Mouse (Mus musculus) limb, embryonic 12.5 days (tissue): Measurements from ENCODE around the gene Preb. TPM values are rescaled to one million over a fixed set of nuclear protein-coding genes. Genes with fewer than 3 reads are reported as not detected.
A peak's percentile ranks its signal among the peaks of the same experiment; 100 is the strongest.

Experiments
- ATAC-seq: fragments of 200-750 bp; cut with Nextera tagmentation; 2 replicates; pipeline ENCODE4 v1.8.0; 2017; ENCODE audit warnings: low read depth, moderate TSS enrichment; ENCODE audit not compliant: insufficient number of reproducible peaks, insufficient read depth, low FRiP score, low TSS enrichment
- H3K27ac ChIP-seq: fragments of 300-500 bp; sonication (generic); 2 replicates; pipeline ENCODE4 v1.5.1; 2016; ENCODE audit warnings: mild to moderate bottlenecking, moderate library complexity
- H3K27me3 ChIP-seq: fragments of 300-500 bp; sonication (generic); 2 replicates; pipeline ENCODE4 v1.6.1; 2016; ENCODE audit warnings: mild to moderate bottlenecking, moderate library complexity
- H3K36me3 ChIP-seq: fragments of 300-500 bp; sonication (generic); 2 replicates; pipeline ENCODE4 v1.6.1; 2016; ENCODE audit warnings: mild to moderate bottlenecking, moderate library complexity
- H3K4me1 ChIP-seq: fragments of 300-500 bp; sonication (generic); replicated peaks from 2 replicates; pipeline ENCODE4 v1.6.1; 2016
- H3K4me2 ChIP-seq: fragments of 300-500 bp; sonication (generic); 2 replicates; pipeline ENCODE4 v1.6.1; 2016; ENCODE audit warnings: mild to moderate bottlenecking, moderate library complexity
- H3K4me3 ChIP-seq: fragments of 300-500 bp; sonication (generic); replicated peaks from 2 replicates; pipeline ENCODE4 v1.5.1; 2016; ENCODE audit warnings: mild to moderate bottlenecking
- H3K9ac ChIP-seq: fragments of 300-500 bp; sonication (generic); replicated peaks from 2 replicates; pipeline ENCODE4 v1.6.1; 2016; ENCODE audit warnings: mild to moderate bottlenecking, moderate library complexity
- H3K9me3 ChIP-seq: fragments of 300-500 bp; sonication (generic); 2 replicates; pipeline ENCODE4 v1.6.1; 2016; ENCODE audit warnings: mild to moderate bottlenecking, moderate library complexity
- WGBS: fragments of 180-500 bp; shearing (Covaris S2); methylation state at CpG from one replicate; pipeline ENCODE4 v1.1.7; 2016; 5-methylcytosine and 5-hydroxymethylcytosine counted together
- polyA plus RNA-seq: library from polyadenylated mRNA; unstranded; fragments of >200 nt; fragmentation: Nextera tagmentation; extraction: Ambion mirVana; gene quantifications from 2 replicates; pipeline ENCODE4 v1.2.1, GENCODE M21; 2016

Gene Preb
- 132 and 133 TPM in 2 replicates for polyA plus RNA-seq

GRCm38 (mm10) chr5:30959966-30960501 is at the start of gene Preb:
Gene Preb (minus strand): TSS chr5:30960361.
- peak within 1 kb of the TSS; percentile 83 for H3K9ac ChIP-seq
- peak within 1 kb of the TSS; percentile 82 for H3K4me3 ChIP-seq

GRCm38 (mm10) chr5:31004184-31004583 is 44.0 kb upstream of the Preb start:
- WGBS: 6% methylated on average over 5 of the region's 5 CpGs
- Histone ChIP-seq H3K4me2 (no peak overlapping the region), H3K27me3 (no peaks in the 10 kb centered on the region), H3K9me3 (no peaks in the 10 kb centered on the region), H3K9ac (no peak overlapping the region), H3K36me3 (no peaks in the 10 kb centered on the region), H3K27ac (no peak overlapping the region), H3K4me3 (no peak overlapping the region), H3K4me1 (peaks cover 4% of the 10 kb centered on the region; the same call in 1 of the 2 replicates)
- ATAC-seq: 0 out of 2 replicates have a peak, but pooled peaks have one; percentile 21

More at GRCm38 (mm10) chr5:30959966-30960501, at the start of gene Preb:
- Histone ChIP-seq H3K4me2 (peak within 1 kb of the TSS; percentile 80), H3K27me3 (no peaks in the 10 kb centered on the region), H3K9me3 (no peaks in the 10 kb centered on the region), H3K36me3 (peaks cover 30% of the 10 kb centered on the region), H3K27ac (peak within 1 kb of the TSS; percentile 91), H3K4me1 (peaks cover 23% of the 10 kb centered on the region)
- ATAC-seq: peak; percentile 94
- WGBS: under 1% methylated on average over 56 of the region's 56 CpGs

GRCm38 (mm10) chr5:31001560-31001959 is 41.4 kb upstream of the Preb start:
- H3K4me2 ChIP-seq: no peak overlapping the region
- H3K4me1 ChIP-seq: peaks cover 4% of the 10 kb centered on the region; the same call in 1 of the 2 replicates
- no peaks in the 10 kb centered on the region for H3K27me3 ChIP-seq
- no peaks in the 10 kb centered on the region for H3K36me3 ChIP-seq
- H3K27ac ChIP-seq: no peak overlapping the region
- no peak for ATAC-seq
- WGBS: 80% methylated on average over 4 of the region's 4 CpGs
- no peak overlapping the region for H3K9ac ChIP-seq
- no peak overlapping the region for H3K4me3 ChIP-seq
- no peaks in the 10 kb centered on the region for H3K9me3 ChIP-seq

- Histone ChIP-seq H3K4me2 (no peak overlapping the region), H3K4me1 (peaks cover 4% of the 10 kb centered on the region; the same call in 1 of the 2 replicates), H3K4me3 (no peak overlapping the region), H3K27me3 (no peaks in the 10 kb centered on the region), H3K36me3 (no peaks in the 10 kb centered on the region), H3K27ac (no peak overlapping the region), H3K9me3 (no peaks in the 10 kb centered on the region), H3K9ac (no peak overlapping the region)
- WGBS: 84% methylated on average over 2 of the region's 2 CpGs
- ATAC-seq: no peak
Observed at GRCm38 (mm10) chr5:31000993-31001392, 40.8 kb upstream of the Preb start.

- H3K36me3 ChIP-seq: no peaks in the 10 kb centered on the region
Observed at GRCm38 (mm10) chr5:31000122-31000521, 40.0 kb upstream of the Preb start.

GRCm38 (mm10) chr5:30999324-30999723 is 39.2 kb upstream of the Preb start:
- H3K4me1 ChIP-seq: peaks cover 4% of the 10 kb centered on the region; the same call in 1 of the 2 replicates
- H3K27me3 ChIP-seq: no peaks in the 10 kb centered on the region
- 78% methylated on average over 5 of the region's 5 CpGs for WGBS
- no peak overlapping the region for H3K27ac ChIP-seq
- no peak overlapping the region for H3K4me2 ChIP-seq
- H3K9ac ChIP-seq: no peak overlapping the region
- no peak overlapping the region for H3K4me3 ChIP-seq
- H3K36me3 ChIP-seq: no peaks in the 10 kb centered on the region
- ATAC-seq: no peak
- no peaks in the 10 kb centered on the region for H3K9me3 ChIP-seq

More at GRCm38 (mm10) chr5:31000122-31000521, 40.0 kb upstream of the Preb start:
- H3K4me2 ChIP-seq: no peak overlapping the region
- 64% methylated on average over 7 of the region's 7 CpGs for WGBS
- H3K27ac ChIP-seq: peak overlapping the region; percentile 62
- peaks cover 4% of the 10 kb centered on the region; the same call in 1 of the 2 replicates for H3K4me1 ChIP-seq
- no peaks in the 10 kb centered on the region for H3K9me3 ChIP-seq
- 0 out of 2 replicates have a peak, but pooled peaks have one; percentile 41 for ATAC-seq
- H3K9ac ChIP-seq: no peak overlapping the region
- no peak overlapping the region for H3K4me3 ChIP-seq
- H3K27me3 ChIP-seq: no peaks in the 10 kb centered on the region

- Histone ChIP-seq H3K4me2 (no peak overlapping the region), H3K4me1 (peaks cover 4% of the 10 kb centered on the region; the same call in 1 of the 2 replicates), H3K36me3 (no peaks in the 10 kb centered on the region), H3K4me3 (no peak overlapping the region), H3K27ac (no peak overlapping the region), H3K9ac (no peak overlapping the region), H3K27me3 (no peaks in the 10 kb centered on the region), H3K9me3 (no peaks in the 10 kb centered on the region)
- 24% methylated on average over 5 of the region's 5 CpGs for WGBS
- ATAC-seq: no peak
Observed at GRCm38 (mm10) chr5:30998306-30998705, 38.1 kb upstream of the Preb start.

- H3K4me1 ChIP-seq: no peaks in the 10 kb centered on the region
Observed at GRCm38 (mm10) chr5:30994910-30995635, 34.9 kb upstream of the Preb start.

GRCm38 (mm10) chr5:30994074-30994473 is 33.9 kb upstream of the Preb start:
- no peak overlapping the region for H3K4me2 ChIP-seq
- no peak for ATAC-seq
- H3K4me3 ChIP-seq: no peak overlapping the region
- H3K4me1 ChIP-seq: no peaks in the 10 kb centered on the region
- no peak overlapping the region for H3K9ac ChIP-seq
- no peak overlapping the region for H3K27ac ChIP-seq
- no peaks in the 10 kb centered on the region for H3K27me3 ChIP-seq
- no peaks in the 10 kb centered on the region for H3K9me3 ChIP-seq
- WGBS: 72% methylated on average over 3 of the region's 3 CpGs
- no peaks in the 10 kb centered on the region for H3K36me3 ChIP-seq

More at GRCm38 (mm10) chr5:30994910-30995635, 34.9 kb upstream of the Preb start:
- 70% methylated on average over 11 of the region's 11 CpGs for WGBS
- Histone ChIP-seq H3K27ac (no peak overlapping the region), H3K36me3 (no peaks in the 10 kb centered on the region), H3K9ac (no peak overlapping the region), H3K9me3 (no peaks in the 10 kb centered on the region), H3K4me2 (no peak overlapping the region), H3K27me3 (no peaks in the 10 kb centered on the region), H3K4me3 (no peak overlapping the region)
- no peak for ATAC-seq

GRCm38 (mm10) chr5:30992980-30993676 is 33.0 kb upstream of the Preb start:
- no peak overlapping the region for H3K4me2 ChIP-seq
- 77% methylated on average over 5 of the region's 5 CpGs for WGBS
- no peak for ATAC-seq
- H3K9ac ChIP-seq: no peak overlapping the region
- H3K27ac ChIP-seq: no peak overlapping the region
- no peak overlapping the region for H3K4me3 ChIP-seq
- no peaks in the 10 kb centered on the region for H3K9me3 ChIP-seq
- H3K36me3 ChIP-seq: no peaks in the 10 kb centered on the region
- no peaks in the 10 kb centered on the region for H3K27me3 ChIP-seq
- no peaks in the 10 kb centered on the region for H3K4me1 ChIP-seq

GRCm38 (mm10) chr5:30982357-30982756 is 22.2 kb upstream of the Preb start:
- Histone ChIP-seq H3K9ac (no peak overlapping the region), H3K4me2 (no peak overlapping the region), H3K36me3 (no peaks in the 10 kb centered on the region), H3K4me1 (no peaks in the 10 kb centered on the region), H3K27me3 (no peaks in the 10 kb centered on the region), H3K4me3 (no peak overlapping the region), H3K27ac (no peak overlapping the region), H3K9me3 (no peaks in the 10 kb centered on the region)
- ATAC-seq: no peak
- 21% methylated on average over 2 of the region's 2 CpGs for WGBS
